Mouse (Mus musculus): ENCODE results near the gene Arl2bp. TPM values are rescaled to one million over a fixed set of nuclear protein-coding genes. Genes with fewer than 3 reads are reported as not detected.
A peak's percentile ranks its signal among the peaks of the same experiment; 100 is the strongest.

Arl2bp gene
- polyA plus RNA-seq, 2 experiments, result 11.2 to 18.2 TPM

DNA sequence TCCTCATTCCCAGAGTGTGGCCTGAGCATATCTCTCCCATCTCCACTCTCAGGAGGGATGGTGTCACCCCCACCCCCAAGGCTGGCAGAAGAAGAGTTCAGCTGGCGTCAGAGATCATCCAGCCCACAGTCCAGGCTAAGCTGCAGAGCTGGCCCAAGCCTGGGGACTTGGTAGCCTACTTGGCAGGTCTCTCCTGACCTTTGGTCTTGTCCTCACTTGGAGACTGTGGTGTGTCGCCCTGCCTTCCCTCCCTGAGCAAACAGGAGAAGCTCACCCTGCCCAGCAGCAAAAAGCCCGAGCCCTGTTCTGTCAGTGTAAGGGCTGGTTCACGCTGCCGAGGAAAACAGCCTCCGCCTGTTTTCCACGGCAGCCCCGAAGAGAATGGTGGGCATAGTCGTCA, 19.6 kb downstream of the Arl2bp start:
- no peak for TF ChIP-seq EP300 (IDR thresholded peaks at IDR 0.05; ENCODE audit: low read depth)
- no peak for TF ChIP-seq CTCF (IDR thresholded peaks at IDR 0.05; ENCODE audit: low read depth)
- WGBS (ENCODE audit: insufficient replicate concordance), result 52% methylated on average over 9 of the region's 9 CpGs
- Histone ChIP-seq H3K27ac (no peak overlapping the region), H3K9me3 (ENCODE audit: control insufficient read depth, low read length) (no peaks in the 10 kb centered on the region), H3K27me3 (ENCODE audit: control insufficient read depth, insufficient read depth, low read length) (no peaks in the 10 kb centered on the region), H3K36me3 (replicated peaks; ENCODE audit: control insufficient read depth, insufficient read depth, low read depth) (no peaks in the 10 kb centered on the region), H3K4me2 (ENCODE audit: low read depth) (no peak overlapping the region), H3K9ac (replicated peaks) (no peak overlapping the region), H3K4me3 (ENCODE audit: insufficient read depth in 1 of 2, low read depth in 2 of 2, low read length in 2 of 2) (no peak overlapping the region), H3K4me1 (replicated peaks; ENCODE audit: control insufficient read depth in 2 of 2, insufficient read depth in 2 of 2, low read length in 1 of 2) (no peaks in the 10 kb centered on the region)
- DNase-seq (ENCODE audit: low read depth in 3 of 3, low spot score in 3 of 3) (no peak), ATAC-seq (ENCODE audit: insufficient read depth) (no peak)

DNA sequence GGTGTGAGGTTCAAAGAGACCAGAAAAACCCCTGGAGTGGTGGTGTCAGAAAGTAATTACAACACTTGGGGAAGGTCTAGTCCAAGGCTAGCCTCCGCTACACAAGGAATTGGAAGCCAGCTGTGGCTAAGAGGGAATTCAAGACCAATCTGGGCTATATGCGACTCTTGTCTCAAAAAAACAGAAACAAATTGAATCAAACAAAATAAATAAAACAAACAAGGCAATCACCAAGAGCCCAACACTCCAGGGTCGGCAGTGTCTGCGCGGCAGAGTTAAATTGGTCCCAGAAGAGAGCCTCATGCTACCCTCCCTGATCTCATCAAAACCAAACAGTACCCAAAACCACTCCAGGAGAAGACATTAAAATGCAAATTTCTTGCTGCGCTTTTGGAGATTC, 28.3 kb downstream of the Arl2bp start:
- Histone ChIP-seq H3K4me2 (ENCODE audit: low read depth) (no peak overlapping the region), H3K9ac (replicated peaks) (no peak overlapping the region), H3K9me3 (ENCODE audit: control insufficient read depth, low read length) (no peaks in the 10 kb centered on the region), H3K4me1 (replicated peaks; ENCODE audit: control insufficient read depth in 2 of 2, insufficient read depth in 2 of 2, low read length in 1 of 2) (no peaks in the 10 kb centered on the region), H3K4me3 (ENCODE audit: insufficient read depth in 1 of 2, low read depth in 2 of 2, low read length in 2 of 2) (no peak overlapping the region), H3K27me3 (ENCODE audit: control insufficient read depth, insufficient read depth, low read length) (peaks cover 49% of the 10 kb centered on the region), H3K27ac (no peak overlapping the region), H3K36me3 (replicated peaks; ENCODE audit: control insufficient read depth, insufficient read depth, low read depth) (no peaks in the 10 kb centered on the region)
- 7% methylated on average over 6 of the region's 6 CpGs for WGBS (ENCODE audit: insufficient replicate concordance)
- ATAC-seq (ENCODE audit: insufficient read depth) (no peak), DNase-seq (ENCODE audit: low read depth in 3 of 3, low spot score in 3 of 3) (no peak)
- TF ChIP-seq CTCF (IDR thresholded peaks at IDR 0.05; ENCODE audit: low read depth) (no peak), EP300 (IDR thresholded peaks at IDR 0.05; ENCODE audit: low read depth) (no peak)

DNA sequence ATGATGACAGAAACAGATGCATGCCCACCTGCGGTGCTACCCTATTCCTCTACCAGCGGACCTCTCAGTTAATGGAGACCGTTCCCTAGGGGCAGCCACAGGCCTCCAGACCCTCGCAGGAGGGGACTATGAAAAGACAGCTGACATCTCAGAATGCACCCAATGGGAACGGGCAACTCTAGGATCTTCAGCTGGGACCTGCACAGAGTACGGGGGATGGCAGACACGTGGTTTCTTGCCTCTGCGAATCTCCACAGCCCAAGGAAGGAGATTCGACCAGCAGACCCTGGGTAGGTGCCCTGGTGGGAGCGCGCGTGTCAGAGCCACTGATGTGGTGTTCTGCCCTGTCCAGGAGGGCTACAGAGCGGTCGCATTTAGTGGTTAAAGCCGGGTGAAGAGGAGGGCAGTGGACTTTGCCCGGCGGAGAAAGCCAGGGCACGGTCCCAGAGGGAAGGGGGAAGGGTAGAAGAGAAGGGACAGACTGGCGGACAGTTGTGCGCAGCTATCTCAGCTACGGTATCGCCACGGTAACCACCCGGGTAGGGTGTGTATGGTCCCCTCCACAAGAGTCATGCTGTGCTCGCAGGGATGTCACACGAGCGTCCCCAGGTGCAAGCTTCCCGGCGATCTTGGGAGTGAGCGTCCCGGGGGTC, 29.1 kb downstream of the Arl2bp start:
- Histone ChIP-seq H3K27ac (no peak overlapping the region), H3K4me1 (replicated peaks; ENCODE audit: control insufficient read depth in 2 of 2, insufficient read depth in 2 of 2, low read length in 1 of 2) (no peaks in the 10 kb centered on the region), H3K27me3 (ENCODE audit: control insufficient read depth, insufficient read depth, low read length) (peaks cover 49% of the 10 kb centered on the region), H3K4me3 (ENCODE audit: insufficient read depth in 1 of 2, low read depth in 2 of 2, low read length in 2 of 2) (peak overlapping the region; percentile 16 to 44), H3K9ac (replicated peaks) (no peak overlapping the region), H3K4me2 (ENCODE audit: low read depth) (peak overlapping the region; percentile 61), H3K36me3 (replicated peaks; ENCODE audit: control insufficient read depth, insufficient read depth, low read depth) (no peaks in the 10 kb centered on the region), H3K9me3 (ENCODE audit: control insufficient read depth, low read length) (no peaks in the 10 kb centered on the region)
- ATAC-seq (ENCODE audit: insufficient read depth) (0 out of 2 replicates have a peak, but pooled peaks have one; percentile 18), DNase-seq (ENCODE audit: low read depth in 3 of 3, low spot score in 3 of 3) (no peak)
- TF ChIP-seq EP300 (IDR thresholded peaks at IDR 0.05; ENCODE audit: low read depth) (no peak), CTCF (IDR thresholded peaks at IDR 0.05; ENCODE audit: low read depth) (no peak)
- 2% methylated on average over 31 of the region's 31 CpGs for WGBS (ENCODE audit: insufficient replicate concordance)

DNA sequence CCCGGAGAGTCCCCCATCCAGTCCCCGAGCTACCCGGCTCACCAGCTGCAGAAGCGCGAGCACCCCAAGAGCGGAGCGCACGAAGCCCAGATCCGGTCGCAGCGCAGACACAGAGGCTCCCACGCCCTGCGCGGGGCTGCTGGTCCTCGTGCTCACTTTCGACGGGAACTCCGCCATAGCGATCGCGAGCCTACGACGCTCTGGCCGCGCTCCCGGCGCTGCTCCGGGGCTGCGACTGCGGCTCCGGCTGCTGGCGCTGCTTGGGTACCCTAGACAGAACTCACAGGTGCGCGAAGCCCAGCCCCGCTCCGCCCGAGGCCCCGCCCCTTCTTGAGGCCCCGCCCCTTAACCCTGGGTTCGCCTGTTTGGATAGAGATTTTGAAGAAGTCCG, 29.6 kb downstream of the Arl2bp start, which contains the start of gene Pllp:
Pllp (minus strand) TSS at position 285 of the 391 bp plus-strand sequence.
- TF ChIP-seq EP300 (IDR thresholded peaks at IDR 0.05; ENCODE audit: low read depth), result no peak
- no peak for TF ChIP-seq CTCF (IDR thresholded peaks at IDR 0.05; ENCODE audit: low read depth)
- peak within 1 kb of the TSS; percentile 61 for H3K4me2 ChIP-seq (ENCODE audit: low read depth)
- no peak within 1 kb of the TSS for H3K27ac ChIP-seq
- under 1% methylated on average over 41 of the region's 41 CpGs for WGBS (ENCODE audit: insufficient replicate concordance)
- no peaks in the 10 kb centered on the region for H3K36me3 ChIP-seq (replicated peaks; ENCODE audit: control insufficient read depth, insufficient read depth, low read depth)
- no peak within 1 kb of the TSS for H3K9ac ChIP-seq (replicated peaks)
- DNase-seq (ENCODE audit: low read depth in 3 of 3, low spot score in 3 of 3) (no peak), ATAC-seq (ENCODE audit: insufficient read depth) (0 out of 2 replicates have a peak, but pooled peaks have one; percentile 45)
- H3K4me1 ChIP-seq (replicated peaks; ENCODE audit: control insufficient read depth in 2 of 2, insufficient read depth in 2 of 2, low read length in 1 of 2), result no peaks in the 10 kb centered on the region
- no peaks in the 10 kb centered on the region for H3K9me3 ChIP-seq (ENCODE audit: control insufficient read depth, low read length)
- H3K4me3 ChIP-seq (ENCODE audit: insufficient read depth in 1 of 2, low read depth in 2 of 2, low read length in 2 of 2), result peak within 1 kb of the TSS; percentile 16 to 44
- peaks cover 49% of the 10 kb centered on the region for H3K27me3 ChIP-seq (ENCODE audit: control insufficient read depth, insufficient read depth, low read length)

DNA sequence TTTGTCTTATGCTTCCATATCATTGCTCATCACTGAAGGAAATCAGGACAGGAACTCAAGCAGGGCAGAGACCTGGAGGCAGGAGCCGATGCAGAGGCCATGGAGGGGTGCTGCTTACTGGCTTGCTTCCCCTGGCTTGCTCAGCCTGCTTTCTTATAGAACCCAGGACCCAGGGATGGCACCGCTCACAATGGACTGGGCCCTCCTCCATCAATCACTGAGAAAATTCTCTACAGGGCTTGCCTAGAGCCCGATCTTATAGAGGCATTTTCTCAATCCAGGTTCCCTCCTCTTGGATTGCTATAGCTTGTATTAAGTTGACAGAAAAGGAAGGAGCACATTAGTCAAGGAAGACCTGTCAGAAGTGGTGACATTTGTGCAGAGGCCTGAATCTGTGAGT, 30.2 kb downstream of the Arl2bp start:
- Histone ChIP-seq H3K27ac (no peak overlapping the region), H3K9ac (replicated peaks) (no peak overlapping the region), H3K4me2 (ENCODE audit: low read depth) (no peak overlapping the region; the same call in 1 of the 2 replicates), H3K4me1 (replicated peaks; ENCODE audit: control insufficient read depth in 2 of 2, insufficient read depth in 2 of 2, low read length in 1 of 2) (no peaks in the 10 kb centered on the region), H3K36me3 (replicated peaks; ENCODE audit: control insufficient read depth, insufficient read depth, low read depth) (no peaks in the 10 kb centered on the region), H3K9me3 (ENCODE audit: control insufficient read depth, low read length) (no peaks in the 10 kb centered on the region), H3K4me3 (ENCODE audit: insufficient read depth in 1 of 2, low read depth in 2 of 2, low read length in 2 of 2) (no peak overlapping the region), H3K27me3 (ENCODE audit: control insufficient read depth, insufficient read depth, low read length) (peaks cover 49% of the 10 kb centered on the region)
- DNase-seq (ENCODE audit: low read depth in 3 of 3, low spot score in 3 of 3), result no peak
- no peak for ATAC-seq (ENCODE audit: insufficient read depth)
- TF ChIP-seq CTCF (IDR thresholded peaks at IDR 0.05; ENCODE audit: low read depth) (no peak), EP300 (IDR thresholded peaks at IDR 0.05; ENCODE audit: low read depth) (no peak)
- 43% methylated on average over 3 of the region's 3 CpGs for WGBS (ENCODE audit: insufficient replicate concordance)
